Mouse (Mus musculus): ENCODE results near the gene Smarca4. TPM values are rescaled to one million over a fixed set of nuclear protein-coding genes. Genes with fewer than 3 reads are reported as not detected.

Smarca4 gene
- 191 and 197 TPM in 2 replicates for polyA plus RNA-seq (2014; fragmentation: Nextera tagmentation; extraction: Ambion mirVana)

GRCm38 (mm10) chr9:21615617-21616231 lies at the start of gene Smarca4:
Gene Smarca4, plus strand, starts transcription at chr9:21616169.
- WGBS: under 1% methylated on average over 35 of the region's 45 CpGs
- no peaks in the 10 kb centered on the region for H3K36me3 ChIP-seq (ENCODE audit: control insufficient read depth, insufficient read depth, low read length)
- H3K4me1 ChIP-seq (replicated peaks; ENCODE audit: control insufficient read depth, insufficient read depth, low read length): peaks cover 8% of the 10 kb centered on the region; the same call in 1 of the 2 replicates

GRCm38 (mm10) chr9:21566538-21566937 lies 49.4 kb upstream of the Smarca4 start:
- Histone ChIP-seq H3K9me3 (ENCODE audit: control insufficient read depth, low read length) (no peaks in the 10 kb centered on the region), H3K4me1 (replicated peaks; ENCODE audit: control insufficient read depth, insufficient read depth, low read length) (no peaks in the 10 kb centered on the region), H3K4me3 (ENCODE audit: low read depth, low read length) (no peak overlapping the region), H3K27ac (ENCODE audit: low read depth, low read length) (no peak overlapping the region), H3K27me3 (ENCODE audit: control insufficient read depth, insufficient read depth, low read length) (no peaks in the 10 kb centered on the region), H3K4me2 (ENCODE audit: low read depth, low read length, severe bottlenecking) (no peak overlapping the region), H3K36me3 (ENCODE audit: control insufficient read depth, insufficient read depth, low read length) (no peaks in the 10 kb centered on the region; the same call in 1 of the 2 replicates), H3K9ac (ENCODE audit: low read length) (no peak overlapping the region)
- 88% methylated on average over 1 of the region's 1 CpGs for WGBS
- DNase-seq (ENCODE audit: low spot score) (no peak), ATAC-seq (replicated peaks; ENCODE audit: low FRiP score) (no peak)

More at GRCm38 (mm10) chr9:21615617-21616231, at the start of gene Smarca4:
- peak within 1 kb of the TSS; percentile 72 for H3K4me3 ChIP-seq (ENCODE audit: low read depth, low read length)
- no peaks in the 10 kb centered on the region for H3K27me3 ChIP-seq (ENCODE audit: control insufficient read depth, insufficient read depth, low read length)
- ATAC-seq (replicated peaks; ENCODE audit: low FRiP score): peak; percentile 94
- DNase-seq (ENCODE audit: low spot score): peak; percentile 100
- peak within 1 kb of the TSS; percentile 73 for H3K4me2 ChIP-seq (ENCODE audit: low read depth, low read length, severe bottlenecking)
- peak within 1 kb of the TSS; percentile 94 for H3K27ac ChIP-seq (ENCODE audit: low read depth, low read length)
- H3K9ac ChIP-seq (ENCODE audit: low read length): peak within 1 kb of the TSS; percentile 82
- H3K9me3 ChIP-seq (ENCODE audit: control insufficient read depth, low read length): no peaks in the 10 kb centered on the region

- ATAC-seq (replicated peaks; ENCODE audit: low FRiP score) (no peak), DNase-seq (ENCODE audit: low spot score) (no peak)
- Histone ChIP-seq H3K36me3 (ENCODE audit: control insufficient read depth, insufficient read depth, low read length) (no peaks in the 10 kb centered on the region; the same call in 1 of the 2 replicates), H3K9ac (ENCODE audit: low read length) (no peak overlapping the region), H3K9me3 (ENCODE audit: control insufficient read depth, low read length) (no peaks in the 10 kb centered on the region), H3K4me2 (ENCODE audit: low read depth, low read length, severe bottlenecking) (no peak overlapping the region), H3K27me3 (ENCODE audit: control insufficient read depth, insufficient read depth, low read length) (no peaks in the 10 kb centered on the region), H3K4me1 (replicated peaks; ENCODE audit: control insufficient read depth, insufficient read depth, low read length) (no peaks in the 10 kb centered on the region), H3K27ac (ENCODE audit: low read depth, low read length) (no peak overlapping the region), H3K4me3 (ENCODE audit: low read depth, low read length) (no peak overlapping the region)
- WGBS: 93% methylated on average over 2 of the region's 2 CpGs
Measured at GRCm38 (mm10) chr9:21567051-21567450, 48.9 kb upstream of the Smarca4 start.

- H3K9me3 ChIP-seq (ENCODE audit: control insufficient read depth, low read length): no peaks in the 10 kb centered on the region
- 91% methylated on average over 8 of the region's 8 CpGs for WGBS
- H3K36me3 ChIP-seq (ENCODE audit: control insufficient read depth, insufficient read depth, low read length): no peaks in the 10 kb centered on the region; the same call in 1 of the 2 replicates
- ATAC-seq (replicated peaks; ENCODE audit: low FRiP score) (no peak), DNase-seq (ENCODE audit: low spot score) (no peak)
- H3K4me1 ChIP-seq (replicated peaks; ENCODE audit: control insufficient read depth, insufficient read depth, low read length): no peaks in the 10 kb centered on the region
- H3K9ac ChIP-seq (ENCODE audit: low read length): no peak overlapping the region
- no peak overlapping the region for H3K4me2 ChIP-seq (ENCODE audit: low read depth, low read length, severe bottlenecking)
- H3K4me3 ChIP-seq (ENCODE audit: low read depth, low read length): no peak overlapping the region
- no peaks in the 10 kb centered on the region for H3K27me3 ChIP-seq (ENCODE audit: control insufficient read depth, insufficient read depth, low read length)
- H3K27ac ChIP-seq (ENCODE audit: low read depth, low read length): no peak overlapping the region
Measured at GRCm38 (mm10) chr9:21568657-21569255, 47.2 kb upstream of the Smarca4 start.

- H3K9me3 ChIP-seq (ENCODE audit: control insufficient read depth, low read length): no peaks in the 10 kb centered on the region
- WGBS: 96% methylated on average over 8 of the region's 8 CpGs
- no peaks in the 10 kb centered on the region for H3K4me1 ChIP-seq (replicated peaks; ENCODE audit: control insufficient read depth, insufficient read depth, low read length)
- H3K27ac ChIP-seq (ENCODE audit: low read depth, low read length): no peak overlapping the region
- no peak overlapping the region for H3K4me3 ChIP-seq (ENCODE audit: low read depth, low read length)
- no peak for DNase-seq (ENCODE audit: low spot score)
- H3K27me3 ChIP-seq (ENCODE audit: control insufficient read depth, insufficient read depth, low read length): no peaks in the 10 kb centered on the region
- no peak overlapping the region for H3K9ac ChIP-seq (ENCODE audit: low read length)
- H3K36me3 ChIP-seq (ENCODE audit: control insufficient read depth, insufficient read depth, low read length): peaks cover 15% of the 10 kb centered on the region; the same call in 1 of the 2 replicates
- no peak for ATAC-seq (replicated peaks; ENCODE audit: low FRiP score)
- no peak overlapping the region for H3K4me2 ChIP-seq (ENCODE audit: low read depth, low read length, severe bottlenecking)
Measured at GRCm38 (mm10) chr9:21574012-21574801, 41.8 kb upstream of the Smarca4 start.

GRCm38 (mm10) chr9:21575253-21575652 lies 40.7 kb upstream of the Smarca4 start:
- no peak overlapping the region for H3K9ac ChIP-seq (ENCODE audit: low read length)
- no peaks in the 10 kb centered on the region for H3K4me1 ChIP-seq (replicated peaks; ENCODE audit: control insufficient read depth, insufficient read depth, low read length)
- H3K4me3 ChIP-seq (ENCODE audit: low read depth, low read length): no peak overlapping the region
- peaks cover 18% of the 10 kb centered on the region; the same call in 1 of the 2 replicates for H3K36me3 ChIP-seq (ENCODE audit: control insufficient read depth, insufficient read depth, low read length)
- no peak for ATAC-seq (replicated peaks; ENCODE audit: low FRiP score)
- no peak for DNase-seq (ENCODE audit: low spot score)
- WGBS: 96% methylated on average over 10 of the region's 10 CpGs
- H3K4me2 ChIP-seq (ENCODE audit: low read depth, low read length, severe bottlenecking): no peak overlapping the region
- no peaks in the 10 kb centered on the region for H3K9me3 ChIP-seq (ENCODE audit: control insufficient read depth, low read length)
- no peaks in the 10 kb centered on the region for H3K27me3 ChIP-seq (ENCODE audit: control insufficient read depth, insufficient read depth, low read length)
- no peak overlapping the region for H3K27ac ChIP-seq (ENCODE audit: low read depth, low read length)

GRCm38 (mm10) chr9:21576286-21576685 lies 39.7 kb upstream of the Smarca4 start:
- DNase-seq (ENCODE audit: low spot score): no peak
- Histone ChIP-seq H3K4me1 (replicated peaks; ENCODE audit: control insufficient read depth, insufficient read depth, low read length) (no peaks in the 10 kb centered on the region), H3K9me3 (ENCODE audit: control insufficient read depth, low read length) (no peaks in the 10 kb centered on the region), H3K4me2 (ENCODE audit: low read depth, low read length, severe bottlenecking) (no peak overlapping the region), H3K36me3 (ENCODE audit: control insufficient read depth, insufficient read depth, low read length) (peaks cover 22% of the 10 kb centered on the region; the same call in 1 of the 2 replicates), H3K4me3 (ENCODE audit: low read depth, low read length) (no peak overlapping the region), H3K9ac (ENCODE audit: low read length) (no peak overlapping the region), H3K27me3 (ENCODE audit: control insufficient read depth, insufficient read depth, low read length) (no peaks in the 10 kb centered on the region), H3K27ac (ENCODE audit: low read depth, low read length) (no peak overlapping the region)
- WGBS: 93% methylated on average over 1 of the region's 1 CpGs
- no peak for ATAC-seq (replicated peaks; ENCODE audit: low FRiP score)

- no peak for DNase-seq (ENCODE audit: low spot score)
- H3K9ac ChIP-seq (ENCODE audit: low read length): no peak overlapping the region
- ATAC-seq (replicated peaks; ENCODE audit: low FRiP score): no peak
- no peak overlapping the region for H3K27ac ChIP-seq (ENCODE audit: low read depth, low read length)
- no peaks in the 10 kb centered on the region for H3K27me3 ChIP-seq (ENCODE audit: control insufficient read depth, insufficient read depth, low read length)
- peaks cover 23% of the 10 kb centered on the region; the same call in 1 of the 2 replicates for H3K36me3 ChIP-seq (ENCODE audit: control insufficient read depth, insufficient read depth, low read length)
- H3K4me3 ChIP-seq (ENCODE audit: low read depth, low read length): no peak overlapping the region
- no peaks in the 10 kb centered on the region for H3K4me1 ChIP-seq (replicated peaks; ENCODE audit: control insufficient read depth, insufficient read depth, low read length)
- no peak overlapping the region for H3K4me2 ChIP-seq (ENCODE audit: low read depth, low read length, severe bottlenecking)
- WGBS: 81% methylated on average over 3 of the region's 3 CpGs
- no peaks in the 10 kb centered on the region for H3K9me3 ChIP-seq (ENCODE audit: control insufficient read depth, low read length)
Measured at GRCm38 (mm10) chr9:21578226-21578625, 37.7 kb upstream of the Smarca4 start.

Data from forebrain, embryonic 11.5 days (tissue).